Mouse (Mus musculus) monocyte, adult 59 days (primary cell): ENCODE results near the gene Cabp7. TPM values are rescaled to one million over a fixed set of nuclear protein-coding genes. Genes with fewer than 3 reads are reported as not detected.

Experiments
- total RNA-seq, 2 experiments: library from RNA; stranded (reverse); gene quantifications; one replicate each; pipeline ENCODE4 v1.2.4; 2023

The Cabp7 gene
- total RNA-seq, result not detected

DNA sequence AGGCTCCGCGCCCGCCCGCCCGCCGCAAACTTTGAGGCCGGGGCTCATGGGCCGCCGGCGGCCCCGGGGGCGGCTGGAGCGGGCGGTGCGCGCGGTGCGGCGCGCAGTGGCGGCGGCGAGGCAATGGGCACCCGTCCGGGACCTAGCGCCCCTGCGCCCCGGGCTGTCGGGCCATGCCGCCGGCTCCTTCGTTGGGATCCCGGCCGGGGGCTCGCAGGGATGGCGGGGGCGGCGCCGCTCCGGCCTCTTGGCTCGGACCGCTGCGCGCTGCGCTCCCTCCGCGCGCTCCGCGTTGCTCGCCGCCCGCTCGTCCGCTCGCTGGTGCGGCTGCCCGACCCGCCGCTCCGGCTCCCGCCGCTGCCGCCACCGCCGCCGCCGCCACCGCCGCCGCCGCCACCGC lies at the start of gene Cabp7:
TSS of gene Cabp7 (minus strand) at position 46 of the 400 bp plus-strand sequence.

DNA sequence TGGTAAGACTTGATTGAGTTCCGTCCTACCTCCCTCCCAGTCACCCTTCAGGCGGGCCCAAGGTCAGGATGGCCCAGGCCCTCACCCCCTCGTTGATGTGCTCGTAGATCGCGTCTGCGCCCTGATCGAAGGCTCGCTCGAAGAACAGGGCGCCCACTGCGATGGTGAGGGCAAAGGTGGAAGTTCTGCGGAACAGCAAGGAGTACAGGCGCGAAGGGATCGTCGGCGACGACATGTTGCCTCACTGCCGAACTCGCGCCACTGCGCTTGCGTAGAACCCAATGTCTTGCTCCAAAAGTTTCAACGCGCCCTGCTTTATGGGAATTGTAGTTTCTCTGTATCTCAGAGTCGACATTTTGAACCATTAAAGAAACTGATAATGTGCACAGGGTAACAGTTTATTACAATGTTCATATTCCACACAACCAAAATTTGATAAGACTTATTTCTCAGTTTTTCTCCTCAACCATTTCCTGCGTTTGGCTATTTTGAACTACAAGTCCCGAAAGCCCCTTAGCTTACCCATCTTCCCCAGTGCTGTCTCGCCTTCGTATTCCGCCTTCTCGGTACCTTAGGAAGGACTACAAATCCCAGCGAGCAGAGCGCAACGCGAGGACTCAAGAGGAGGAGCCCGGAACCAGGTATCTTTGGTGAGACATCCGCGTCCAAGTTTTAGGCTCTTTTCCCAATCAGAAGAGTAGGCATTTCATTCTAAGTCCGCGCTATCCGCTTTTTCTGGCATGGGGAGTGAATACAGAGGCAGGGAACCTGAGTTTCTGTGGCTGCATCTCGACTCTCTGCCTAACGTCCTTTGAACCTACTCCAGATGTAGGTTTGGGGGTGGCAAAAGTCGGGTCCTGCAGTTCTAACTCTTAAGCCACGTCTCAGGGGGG lies 42.3 kb downstream of the Cabp7 start, which contains the start of the genes Uqcr10 and Zmat5:
TSS of gene Uqcr10 (minus strand) at position 271 of the 893 bp plus-strand sequence.
TSS of gene Zmat5 (plus strand) at position 607 of the 893 bp plus-strand sequence.

Other genes with a start within 250 kb of the Cabp7 start
- 10 to 100 TPM; 91.2 to 93.6 TPM for gene Mtmr3, start 151.9 kb downstream of the Cabp7 start, total RNA-seq
- not detected for gene Gm11032, start 126.7 kb downstream of the Cabp7 start, total RNA-seq
- 10 to 100 TPM; 28.3 to 31.2 TPM for gene Ascc2, start 109.0 kb downstream of the Cabp7 start, total RNA-seq
- gene Uqcr10, start 42.4 kb downstream of the Cabp7 start, total RNA-seq, result 100 to 1,000 TPM; 118 to 123 TPM
- 10 to 100 TPM; 30.9 to 31.4 TPM for gene Zmat5, start 42.1 kb downstream of the Cabp7 start, total RNA-seq
- gene Nf2, start 102.8 kb upstream of the Cabp7 start, total RNA-seq, result 10 to 100 TPM; 33.9 to 40.7 TPM
- gene Nipsnap1, start 127.2 kb upstream of the Cabp7 start, total RNA-seq, result 1 to 10 TPM; 4.2 to 4.9 TPM
- gene Thoc5, start 148.5 kb upstream of the Cabp7 start, total RNA-seq, result 10 to 100 TPM; 31.9 to 32.2 TPM
- gene Nefh, start 201.3 kb upstream of the Cabp7 start, total RNA-seq, result not detected
- gene Ap1b1, start 240.0 kb upstream of the Cabp7 start, total RNA-seq, result 10 to 100 TPM; 50.2 to 62.6 TPM